Mouse (Mus musculus) left cerebral cortex, postnatal 10 days (tissue): ENCODE results near the gene Jph2. TPM values are rescaled to one million over a fixed set of nuclear protein-coding genes. Genes with fewer than 3 reads are reported as not detected.

Source experiments
- DNase-seq, 2 experiments: peaks; one replicate each; pipeline ENCODE4 v3.0.0; 2021 to 2022; ENCODE audit warnings: low spot score in 2 of 2, mixed read lengths in 1 of 2; ENCODE audit errors: extremely low spot score in 1 of 2
- intact Hi-C: fragments of 180-260 bp; cut with DNase I; formaldehyde crosslinking; loops from one replicate; pipeline ENCODE4 v1.15.1; 2025
- total RNA-seq, 2 experiments: library from RNA; stranded (reverse); gene quantifications; 2 replicates each; pipeline ENCODE4 v1.2.3; 2021

Gene Jph2
- total RNA-seq, 2 experiments from 2014 or later: 0.61 to 0.75 TPM

DNA sequence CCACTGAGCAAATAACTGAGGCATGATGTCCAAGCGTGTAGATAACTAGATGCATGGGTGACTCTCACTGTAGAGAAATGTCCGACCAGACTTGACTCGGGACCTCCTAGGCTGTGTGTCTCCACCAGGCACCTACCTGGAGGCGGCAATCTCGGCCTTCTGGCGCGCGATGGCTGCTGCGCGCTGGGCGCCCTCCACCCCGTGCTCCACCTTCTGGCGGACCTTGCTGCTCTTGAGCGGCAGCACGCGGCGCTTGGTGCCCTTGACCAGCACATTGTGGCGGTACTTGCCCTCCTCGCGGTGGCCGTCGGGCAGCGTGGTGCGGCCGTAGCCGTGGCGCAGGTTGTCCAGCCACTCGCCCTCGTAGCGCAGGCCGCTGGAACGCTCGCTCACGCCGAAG lies 22.3 kb downstream of the Jph2 start:
- no peak for DNase-seq
- intact Hi-C loops: no loop called here

GRCm38 (mm10) chr2:163372627-163373026 lies 25.2 kb downstream of the Jph2 start:
- intact Hi-C loops: no loop called here
- no peak for DNase-seq

- intact Hi-C loops: no loop called here
- no peak for DNase-seq
Observed at GRCm38 (mm10) chr2:163370175-163370574, 27.6 kb downstream of the Jph2 start.

DNA sequence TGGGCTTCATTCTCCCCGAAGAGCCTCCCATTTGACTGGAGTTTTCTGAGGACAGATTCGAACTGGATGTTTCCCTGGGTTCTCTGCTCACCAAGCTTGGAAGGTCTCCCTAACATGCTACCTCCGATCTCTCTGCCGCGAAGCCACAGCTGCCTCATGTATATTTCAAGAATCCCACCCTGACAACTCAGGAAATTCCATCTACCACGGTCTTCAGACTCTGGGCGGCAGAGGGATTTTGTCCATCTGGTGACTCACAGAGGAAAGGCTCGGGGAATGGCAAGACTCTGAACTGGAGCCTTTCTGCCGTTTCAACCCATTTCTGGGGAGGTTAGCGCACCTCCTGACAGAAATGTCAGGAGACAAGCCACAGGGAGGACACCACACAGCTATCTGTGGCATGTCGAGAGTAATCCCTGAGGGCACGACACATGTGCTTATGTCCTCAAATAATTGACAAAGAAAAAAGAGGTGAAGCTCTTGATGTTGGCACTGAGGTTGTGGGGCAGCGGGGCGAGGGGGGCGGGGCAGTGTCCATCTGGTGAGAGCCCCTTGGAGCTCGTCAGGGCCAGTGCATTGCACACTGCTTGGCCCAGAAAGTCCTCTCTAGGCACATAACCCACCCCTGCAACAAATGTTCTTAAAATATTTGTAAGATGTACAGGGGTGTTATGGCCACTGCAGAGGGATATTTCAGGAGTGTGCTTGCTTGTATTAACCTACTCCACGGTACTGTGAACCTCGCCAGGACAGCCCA lies 32.8 kb downstream of the Jph2 start:
- intact Hi-C loops: no loop called here
- no peak for DNase-seq

GRCm38 (mm10) chr2:163362940-163363921 lies 34.6 kb downstream of the Jph2 start:
- intact Hi-C loops: no loop called here
- DNase-seq: no peak

- DNase-seq: no peak
- intact Hi-C loops: no loop called here
Observed at GRCm38 (mm10) chr2:163360858-163361623, 36.8 kb downstream of the Jph2 start.

DNA sequence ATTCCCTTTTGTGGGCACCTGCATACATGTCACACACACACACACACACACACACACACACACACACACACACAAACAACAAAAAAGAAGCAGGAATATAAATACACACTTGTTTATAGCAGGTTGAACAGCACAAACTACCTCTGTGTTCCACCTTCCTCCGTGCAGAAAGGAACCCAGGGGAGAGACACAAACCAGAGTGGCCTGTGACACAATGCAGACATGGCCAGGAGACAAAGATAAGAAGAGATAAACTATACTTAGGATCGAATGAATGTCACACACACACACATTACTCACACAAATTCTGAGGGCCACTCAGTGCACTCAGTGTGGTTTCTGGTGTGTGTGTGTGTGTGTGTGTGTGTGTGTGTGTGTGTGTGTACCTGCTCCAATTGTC lies 38.5 kb downstream of the Jph2 start:
- DNase-seq: no peak
- intact Hi-C loops: loop anchor here (10.0 kb wide), 1 partner anchor 136 kb away; the partner anchor contains the start of gene R3hdml

DNA sequence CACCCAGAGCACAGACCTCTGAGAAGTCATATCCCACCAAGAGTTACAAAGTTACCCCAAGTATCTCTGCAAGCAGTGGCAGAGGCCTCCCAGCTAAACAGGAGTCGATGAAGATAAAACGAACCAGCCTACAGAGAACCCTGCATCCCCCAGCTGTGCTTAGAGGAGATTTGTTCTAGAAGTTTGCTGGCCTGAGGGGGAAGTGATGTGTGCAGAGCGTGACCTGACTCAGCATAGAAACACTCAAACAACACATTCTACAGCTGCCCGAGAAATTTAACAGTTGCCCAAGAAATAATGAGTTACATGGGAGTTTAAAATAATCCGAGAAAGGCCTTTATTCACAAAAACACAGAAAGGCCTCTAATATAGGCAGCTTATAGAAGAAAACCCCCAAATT lies 39.1 kb downstream of the Jph2 start:
- intact Hi-C loops: loop anchor here (10.0 kb wide), 1 partner anchor 136 kb away; the partner anchor contains the start of gene R3hdml

DNA sequence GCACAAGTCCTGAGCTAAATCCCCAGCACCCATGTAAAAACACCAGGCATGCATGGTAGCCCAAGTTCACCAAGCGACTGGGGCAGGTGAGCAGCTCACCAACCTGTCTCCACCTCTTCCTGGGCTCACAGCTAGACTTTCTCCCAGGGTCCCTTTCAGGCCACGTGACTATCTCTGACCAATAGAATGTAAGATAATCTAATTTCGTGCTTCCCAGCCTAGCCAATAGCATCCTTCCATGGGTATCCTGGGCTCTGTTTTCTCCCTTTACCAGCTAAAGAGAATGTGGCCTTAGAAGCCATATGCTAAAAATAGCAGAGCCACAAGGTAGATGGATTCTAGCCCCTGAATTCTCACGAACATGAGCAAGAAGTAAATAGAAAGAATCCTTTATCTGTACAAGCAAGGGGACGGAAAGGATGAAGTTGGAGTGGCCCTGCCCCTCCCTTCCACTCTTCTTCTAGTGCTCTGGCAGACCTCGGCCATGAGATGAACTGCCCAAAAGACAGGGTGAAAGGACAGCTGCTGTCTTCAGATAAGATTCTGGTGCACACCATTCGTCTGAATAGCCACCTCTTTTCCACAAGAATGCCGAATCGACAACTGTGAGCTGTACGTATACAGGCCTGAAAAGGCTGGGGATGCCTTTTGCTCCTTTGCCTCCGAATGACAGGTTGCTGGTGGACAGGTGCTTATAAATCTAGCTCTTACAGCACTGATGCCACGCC lies 41.5 kb downstream of the Jph2 start:
- no peak for DNase-seq
- intact Hi-C loops: loop anchor here (10.0 kb wide), 1 partner anchor 139 kb away; the partner anchor contains the start of gene R3hdml

More for the DNA sequence above, 39.1 kb downstream of the Jph2 start:
- DNase-seq: no peak

- intact Hi-C loops: loop anchor here (10.0 kb wide), 1 partner anchor 139 kb away; the partner anchor contains the start of gene R3hdml
- DNase-seq: no peak
Observed at GRCm38 (mm10) chr2:163355666-163356065, 42.1 kb downstream of the Jph2 start.

- intact Hi-C loops: loop anchor here (10.0 kb wide), 1 partner anchor 141 kb away; the partner anchor contains the start of gene R3hdml
- no peak for DNase-seq
Observed at GRCm38 (mm10) chr2:163353731-163354130, 44.1 kb downstream of the Jph2 start.

GRCm38 (mm10) chr2:163350443-163350842 lies 47.4 kb downstream of the Jph2 start:
- no peak for DNase-seq
- intact Hi-C loops: loop anchor here (10.0 kb wide), 1 partner anchor 144 kb away; the partner anchor contains the start of gene R3hdml

DNA sequence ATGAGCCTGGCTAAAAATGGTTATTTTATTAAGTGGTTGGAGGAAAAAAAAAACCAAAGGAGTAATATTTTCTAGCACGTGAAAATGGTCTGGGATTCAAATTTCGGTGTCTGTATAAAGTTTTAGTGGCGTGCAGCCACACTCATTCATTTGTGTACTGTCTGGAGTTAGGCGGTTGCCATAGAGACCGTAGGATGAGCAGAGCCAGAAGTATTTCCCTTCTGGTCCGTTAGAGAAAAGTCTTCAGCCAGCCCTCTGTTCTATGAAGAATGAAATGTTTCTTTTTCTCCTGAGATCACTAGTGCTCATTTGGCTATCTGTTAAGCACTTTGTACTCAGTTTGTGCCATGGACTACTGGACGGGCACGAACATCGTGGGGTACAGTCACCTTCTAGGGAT lies 48.4 kb downstream of the Jph2 start:
- intact Hi-C loops: no loop called here
- peak in 1 of 2 experiments; percentile 66 for DNase-seq

- intact Hi-C loops: no loop called here
Observed at GRCm38 (mm10) chr2:163348677-163349076, 49.1 kb downstream of the Jph2 start.

GRCm38 (mm10) chr2:163347517-163348184 lies 50.1 kb downstream of the Jph2 start:
- intact Hi-C loops: no loop called here

More at GRCm38 (mm10) chr2:163348677-163349076, 49.1 kb downstream of the Jph2 start:
- no peak for DNase-seq

GRCm38 (mm10) chr2:163346497-163346896 lies 51.3 kb downstream of the Jph2 start:
- no peak for DNase-seq
- intact Hi-C loops: no loop called here

More at GRCm38 (mm10) chr2:163347517-163348184, 50.1 kb downstream of the Jph2 start:
- DNase-seq: no peak

- no peak for DNase-seq
- intact Hi-C loops: no loop called here
Observed at GRCm38 (mm10) chr2:163344976-163345660, 52.7 kb downstream of the Jph2 start.
